Mouse (Mus musculus): ENCODE data around the gene Cryzl1.
"Not testable (repeated sequence)": the region's sequence is repeated elsewhere in the genome, so short reads cannot be mapped to it uniquely, and the experiment has no call there.

Cryzl1 gene

GRCm38 (mm10) chr16:91645995-91646602 lies 82.7 kb downstream of the Cryzl1 start:
- peak; percentile 89 for DNase-seq (ENCODE audit: low read depth, low spot score)

- DNase-seq (ENCODE audit: low read depth, low spot score), result not testable (repeated sequence)
Observed at GRCm38 (mm10) chr16:91645420-91645819, 83.4 kb downstream of the Cryzl1 start.

DNA sequence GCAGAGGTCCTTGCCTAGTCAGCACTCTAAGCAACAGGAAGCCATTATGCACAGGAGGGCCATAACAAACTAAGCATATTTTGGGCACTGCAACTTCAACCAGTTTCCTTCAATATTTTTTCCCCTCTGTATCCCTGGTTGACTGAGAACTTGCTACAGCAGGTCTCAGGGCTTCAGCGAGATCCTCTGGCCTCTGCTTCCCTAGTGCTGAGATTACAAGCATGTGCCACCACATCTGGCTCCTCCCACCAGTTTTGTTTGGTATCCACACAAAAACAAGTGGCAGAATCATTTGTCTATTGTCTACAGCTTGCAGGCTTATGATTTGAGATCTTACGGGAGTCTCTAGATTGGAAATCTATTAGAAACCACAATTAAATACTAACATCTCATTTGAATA lies 83.9 kb downstream of the Cryzl1 start:
- DNase-seq (ENCODE audit: low read depth, low spot score), result peak; percentile 31

DNA sequence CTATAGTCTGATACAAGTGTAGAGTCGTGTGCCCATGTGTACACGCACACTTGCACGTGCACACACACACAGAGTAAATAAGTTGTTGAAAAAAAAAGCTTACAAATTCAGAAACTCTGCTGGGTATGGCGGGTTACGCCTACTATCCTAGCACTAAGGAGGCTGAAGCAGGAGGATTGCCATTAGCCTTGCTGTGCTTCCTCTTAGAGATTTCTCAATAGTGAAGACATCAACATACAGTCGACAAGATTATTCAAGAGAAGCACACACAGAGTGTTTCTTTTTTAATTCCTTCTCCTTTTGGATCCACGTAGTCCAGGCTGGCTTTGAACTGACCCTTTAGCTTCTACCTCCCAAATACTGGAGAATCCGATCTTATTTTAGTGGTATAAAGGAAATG lies 88.6 kb downstream of the Cryzl1 start:
- no peak for DNase-seq (ENCODE audit: low read depth, low spot score)

DNA sequence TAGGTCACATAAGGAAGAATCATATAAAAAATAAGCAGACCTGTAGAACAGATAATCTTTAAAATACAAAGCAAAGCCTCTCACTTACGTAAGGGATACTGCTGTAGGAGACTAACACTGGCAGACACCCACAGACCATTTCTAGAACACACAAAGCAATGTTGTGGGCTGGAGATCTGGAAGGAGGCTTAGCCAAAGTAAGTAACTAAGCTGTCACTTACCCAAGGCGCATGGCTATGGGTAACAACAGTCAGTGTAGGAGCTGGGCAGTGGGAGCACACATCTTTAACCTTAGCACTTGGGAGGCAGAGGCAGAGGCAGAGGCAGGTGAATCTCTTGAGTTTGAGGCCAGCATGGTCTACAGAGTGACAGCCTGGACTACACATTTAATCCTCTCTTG lies 89.1 kb downstream of the Cryzl1 start:
- DNase-seq (ENCODE audit: low read depth, low spot score), result no peak
